Mouse (Mus musculus): ENCODE results near the gene Ell3. TPM values are rescaled to one million over a fixed set of nuclear protein-coding genes. Genes with fewer than 3 reads are reported as not detected.

Gene Ell3
- polyA plus RNA-seq, 1 experiment from 2014 or later, result 2.3 TPM

GRCm38 (mm10) chr2:121415103-121415502 lies 29.0 kb downstream of the Ell3 start:
- Histone ChIP-seq H3K27ac (replicated peaks) (no peak overlapping the region), H3K9me3 (no peaks in the 10 kb centered on the region), H3K4me2 (replicated peaks) (peak overlapping the region; percentile 65), H3K36me3 (peaks cover 19% of the 10 kb centered on the region), H3K4me1 (peaks cover 18% of the 10 kb centered on the region), H3K4me3 (peak overlapping the region; percentile 74), H3K9ac (replicated peaks) (peak overlapping the region; percentile 89), H3K27me3 (no peaks in the 10 kb centered on the region)
- ATAC-seq (ENCODE audit: low FRiP score, low read depth), result no peak
- WGBS, result 70% methylated on average over 3 of the region's 3 CpGs

GRCm38 (mm10) chr2:121414139-121414685 lies 29.9 kb downstream of the Ell3 start:
- no peaks in the 10 kb centered on the region for H3K27me3 ChIP-seq
- H3K4me1 ChIP-seq, result peaks cover 18% of the 10 kb centered on the region
- ATAC-seq (ENCODE audit: low FRiP score, low read depth), result peak; percentile 48
- WGBS, result 0% methylated on average over 32 of the region's 32 CpGs
- peak overlapping the region; percentile 92 for H3K27ac ChIP-seq (replicated peaks)
- H3K36me3 ChIP-seq, result peaks cover 19% of the 10 kb centered on the region
- H3K4me3 ChIP-seq, result peak overlapping the region; percentile 74
- H3K4me2 ChIP-seq (replicated peaks), result peak overlapping the region; percentile 65
- H3K9me3 ChIP-seq, result no peaks in the 10 kb centered on the region
- H3K9ac ChIP-seq (replicated peaks), result peak overlapping the region; percentile 89

GRCm38 (mm10) chr2:121413387-121414042 lies 30.6 kb downstream of the Ell3 start, which contains the start of the genes Pdia3 and Catsper2:
Gene Pdia3, plus strand, starts transcription at chr2:121413775.
Gene Catsper2, minus strand, starts transcription at chr2:121413792.
- Histone ChIP-seq H3K36me3 (peaks cover 12% of the 10 kb centered on the region), H3K4me2 (replicated peaks) (peak within 1 kb of the TSS; percentile 65), H3K9me3 (no peaks in the 10 kb centered on the region), H3K27me3 (no peaks in the 10 kb centered on the region), H3K27ac (replicated peaks) (peak within 1 kb of the TSS; percentile 92), H3K9ac (replicated peaks) (peak within 1 kb of the TSS; percentile 89), H3K4me1 (peaks cover 18% of the 10 kb centered on the region), H3K4me3 (peak within 1 kb of the TSS; percentile 74)
- ATAC-seq (ENCODE audit: low FRiP score, low read depth), result peak; percentile 99
- WGBS, result 1% methylated on average over 66 of the region's 68 CpGs

DNA sequence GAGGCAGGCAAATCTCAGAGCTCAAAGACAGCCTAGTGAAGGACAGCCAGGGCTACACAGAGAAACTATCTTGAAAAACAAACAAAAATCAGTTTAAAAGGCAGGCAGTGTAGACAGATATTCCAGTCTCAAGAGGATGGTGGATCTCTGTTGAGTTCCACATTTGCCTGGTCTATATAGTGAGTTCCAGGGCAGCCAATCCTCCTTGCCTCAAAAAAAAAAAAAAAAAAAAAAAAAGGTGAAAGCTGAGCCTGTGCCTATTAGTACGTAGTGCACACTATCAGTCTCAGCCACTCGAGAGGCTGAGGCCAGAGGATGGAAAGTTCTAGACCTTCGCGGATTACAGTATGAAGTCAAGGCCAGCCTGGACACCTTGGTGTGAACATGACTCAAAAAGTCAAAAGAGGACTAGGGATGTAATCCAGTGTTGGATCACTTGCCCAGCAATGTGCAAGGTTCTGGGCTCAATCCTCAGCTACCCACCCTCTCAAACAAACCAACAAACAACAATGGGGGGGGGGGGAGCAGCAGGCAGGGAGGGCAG lies 31.2 kb downstream of the Ell3 start:
- Histone ChIP-seq H3K27ac (replicated peaks) (peak overlapping the region; percentile 92), H3K27me3 (no peaks in the 10 kb centered on the region), H3K9me3 (no peaks in the 10 kb centered on the region; the same call in 1 of the 2 replicates), H3K9ac (replicated peaks) (peak overlapping the region; percentile 89), H3K36me3 (peaks cover 6% of the 10 kb centered on the region; the same call in 1 of the 2 replicates), H3K4me1 (peaks cover 18% of the 10 kb centered on the region), H3K4me2 (replicated peaks) (peak overlapping the region; percentile 53), H3K4me3 (peak overlapping the region; percentile 74)
- 23% methylated on average over 4 of the region's 4 CpGs for WGBS
- ATAC-seq (ENCODE audit: low FRiP score, low read depth), result no peak

DNA sequence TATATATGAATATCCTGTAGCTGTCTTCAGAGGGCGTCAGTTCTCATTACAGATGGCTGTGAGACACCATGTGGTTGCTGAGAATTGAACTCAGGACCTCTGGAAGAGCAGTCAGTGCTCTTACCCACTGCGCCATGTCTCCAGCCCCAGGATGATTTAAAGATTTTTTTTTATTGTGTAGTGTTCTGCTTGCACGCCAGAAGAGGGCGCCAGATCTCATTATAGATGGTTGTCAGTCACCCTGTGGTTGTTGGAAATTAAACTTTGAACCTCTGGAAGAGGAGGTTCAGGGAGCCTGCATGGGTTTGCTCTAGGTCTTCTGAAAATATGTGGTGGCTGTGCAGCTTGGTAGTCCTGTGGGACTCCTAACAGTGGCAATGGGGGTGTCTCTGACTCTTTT lies 35.9 kb downstream of the Ell3 start:
- Histone ChIP-seq H3K36me3 (no peaks in the 10 kb centered on the region), H3K27me3 (no peaks in the 10 kb centered on the region), H3K4me2 (replicated peaks) (no peak overlapping the region), H3K27ac (replicated peaks) (no peak overlapping the region), H3K4me3 (no peak overlapping the region), H3K9me3 (no peaks in the 10 kb centered on the region; the same call in 1 of the 2 replicates), H3K9ac (replicated peaks) (no peak overlapping the region), H3K4me1 (no peaks in the 10 kb centered on the region)
- 29% methylated on average over 4 of the region's 4 CpGs for WGBS
- no peak for ATAC-seq (ENCODE audit: low FRiP score, low read depth)

GRCm38 (mm10) chr2:121403296-121403695 lies 40.8 kb downstream of the Ell3 start:
- H3K36me3 ChIP-seq, result no peaks in the 10 kb centered on the region
- H3K9ac ChIP-seq (replicated peaks), result no peak overlapping the region
- no peaks in the 10 kb centered on the region; the same call in 1 of the 2 replicates for H3K9me3 ChIP-seq
- no peaks in the 10 kb centered on the region for H3K4me1 ChIP-seq
- H3K27me3 ChIP-seq, result no peaks in the 10 kb centered on the region
- H3K4me3 ChIP-seq, result no peak overlapping the region
- H3K4me2 ChIP-seq (replicated peaks), result no peak overlapping the region
- no peak overlapping the region for H3K27ac ChIP-seq (replicated peaks)
- no peak for ATAC-seq (ENCODE audit: low FRiP score, low read depth)

- Histone ChIP-seq H3K4me1 (no peaks in the 10 kb centered on the region), H3K27ac (replicated peaks) (no peak overlapping the region), H3K4me2 (replicated peaks) (no peak overlapping the region), H3K9ac (replicated peaks) (no peak overlapping the region), H3K27me3 (no peaks in the 10 kb centered on the region), H3K4me3 (no peak overlapping the region), H3K36me3 (no peaks in the 10 kb centered on the region), H3K9me3 (no peaks in the 10 kb centered on the region)
- WGBS, result 14% methylated on average over 8 of the region's 8 CpGs
- ATAC-seq (ENCODE audit: low FRiP score, low read depth), result no peak
Measured at GRCm38 (mm10) chr2:121396624-121397023, 47.5 kb downstream of the Ell3 start.

Small RNAs within 50 kb of the gene (microRNA-seq; reads per million reads assigned to microRNA genes)
- not detected for gene Gm22953

Other genes starting within 250 kb of the Ell3 start
- 230 and 245 TPM in 2 replicates for gene Trp53bp1, start 172.9 kb downstream of the Ell3 start, polyA plus RNA-seq (2016; fragmentation: Nextera tagmentation; extraction: Ambion mirVana)
- gene Map1a, start 154.7 kb downstream of the Ell3 start, polyA plus RNA-seq (2016; fragmentation: Nextera tagmentation; extraction: Ambion mirVana), result 14.7 and 16.8 TPM in 2 replicates
- gene Ppip5k1, start 88.9 kb downstream of the Ell3 start, polyA plus RNA-seq (2016; fragmentation: Nextera tagmentation; extraction: Ambion mirVana), result 13.2 and 15.1 TPM in 2 replicates
- 6.4 and 7.2 TPM in 2 replicates for gene Ckmt1, start 86.6 kb downstream of the Ell3 start, polyA plus RNA-seq (2016; fragmentation: Nextera tagmentation; extraction: Ambion mirVana)
- gene Strc, start 57.1 kb downstream of the Ell3 start, polyA plus RNA-seq (2016; fragmentation: Nextera tagmentation; extraction: Ambion mirVana), result not detected in 2 replicates
- gene Pdia3, start 30.5 kb downstream of the Ell3 start, polyA plus RNA-seq (2016; fragmentation: Nextera tagmentation; extraction: Ambion mirVana), result 457 and 459 TPM in 2 replicates
- gene Catsper2, start 30.5 kb downstream of the Ell3 start, polyA plus RNA-seq (2016; fragmentation: Nextera tagmentation; extraction: Ambion mirVana), result 3.0 and 3.3 TPM in 2 replicates
- 456 and 461 TPM in 2 replicates for gene Serf2, start 4.9 kb upstream of the Ell3 start, polyA plus RNA-seq (2016; fragmentation: Nextera tagmentation; extraction: Ambion mirVana)
- 108 and 127 TPM in 2 replicates for gene Hypk, start 9.0 kb upstream of the Ell3 start, polyA plus RNA-seq (2016; fragmentation: Nextera tagmentation; extraction: Ambion mirVana)
- gene Serinc4, start 12.5 kb upstream of the Ell3 start, polyA plus RNA-seq (2016; fragmentation: Nextera tagmentation; extraction: Ambion mirVana), result 0.85 and 1.2 TPM in 2 replicates
- 66.4 and 70.8 TPM in 2 replicates for gene Mfap1b, start 29.8 kb upstream of the Ell3 start, polyA plus RNA-seq (2016; fragmentation: Nextera tagmentation; extraction: Ambion mirVana)
- 31.9 and 34.8 TPM in 2 replicates for gene Mfap1a, start 62.4 kb upstream of the Ell3 start, polyA plus RNA-seq (2016; fragmentation: Nextera tagmentation; extraction: Ambion mirVana)
- gene Wdr76, start 62.4 kb upstream of the Ell3 start, polyA plus RNA-seq (2016; fragmentation: Nextera tagmentation; extraction: Ambion mirVana), result 11.0 TPM in 2 replicates